Mouse (Mus musculus): Measurements from ENCODE around the gene Per2. TPM values are rescaled to one million over a fixed set of nuclear protein-coding genes. Genes with fewer than 3 reads are reported as not detected.
A peak's percentile ranks its signal among the peaks of the same experiment; 100 is the strongest.
"Not testable (repeated sequence)": the region's sequence is repeated elsewhere in the genome, so short reads cannot be mapped to it uniquely, and the experiment has no call there.

Gene Per2
- 1.6 and 6.7 TPM in 2 replicates for polyA plus RNA-seq (2012; ENCODE audit: insufficient read depth, insufficient read length, missing spikeins)

- Histone ChIP-seq H3K4me3 (ENCODE audit: insufficient read depth, low read depth, low read length) (peak within 1 kb of the TSS; percentile 72), H3K27ac (replicated peaks; ENCODE audit: low read depth, low read length) (peak within 1 kb of the TSS; percentile 90), H3K4me1 (ENCODE audit: control insufficient read depth, insufficient read depth, insufficient read length, low read length) (peaks cover 24% of the 10 kb centered on the region)
Measured at GRCm38 (mm10) chr1:91459059-91459809, at the start of gene Per2. Gene Per2 (minus strand): TSS chr1:91459324.

- Histone ChIP-seq H3K4me1 (ENCODE audit: control insufficient read depth, insufficient read depth, insufficient read length, low read length) (no peaks in the 10 kb centered on the region), H3K27ac (replicated peaks; ENCODE audit: low read depth, low read length) (no peak overlapping the region), H3K4me3 (ENCODE audit: insufficient read depth, low read depth, low read length) (no peak overlapping the region)
Measured at GRCm38 (mm10) chr1:91504615-91505014, 45.5 kb upstream of the Per2 start.

- Histone ChIP-seq H3K4me3 (ENCODE audit: insufficient read depth, low read depth, low read length) (no peak overlapping the region), H3K27ac (replicated peaks; ENCODE audit: low read depth, low read length) (no peak overlapping the region), H3K4me1 (ENCODE audit: control insufficient read depth, insufficient read depth, insufficient read length, low read length) (peaks cover 8% of the 10 kb centered on the region)
Measured at GRCm38 (mm10) chr1:91498579-91498978, 39.5 kb upstream of the Per2 start.

GRCm38 (mm10) chr1:91495321-91495720 lies 36.2 kb upstream of the Per2 start:
- Histone ChIP-seq H3K27ac (replicated peaks; ENCODE audit: low read depth, low read length) (no peak overlapping the region), H3K4me1 (ENCODE audit: control insufficient read depth, insufficient read depth, insufficient read length, low read length) (peaks cover 8% of the 10 kb centered on the region), H3K4me3 (ENCODE audit: insufficient read depth, low read depth, low read length) (peak overlapping the region; percentile 88)

GRCm38 (mm10) chr1:91494457-91495140 lies 35.5 kb upstream of the Per2 start, which contains the start of gene Traf3ip1:
Gene Traf3ip1 (plus strand): TSS chr1:91494647.
- no peak within 1 kb of the TSS for H3K27ac ChIP-seq (replicated peaks; ENCODE audit: low read depth, low read length)
- peaks cover 8% of the 10 kb centered on the region for H3K4me1 ChIP-seq (ENCODE audit: control insufficient read depth, insufficient read depth, insufficient read length, low read length)
- peak within 1 kb of the TSS; percentile 88 for H3K4me3 ChIP-seq (ENCODE audit: insufficient read depth, low read depth, low read length)

GRCm38 (mm10) chr1:91493938-91494337 lies 34.8 kb upstream of the Per2 start:
- Histone ChIP-seq H3K27ac (replicated peaks; ENCODE audit: low read depth, low read length) (no peak overlapping the region), H3K4me1 (ENCODE audit: control insufficient read depth, insufficient read depth, insufficient read length, low read length) (peaks cover 8% of the 10 kb centered on the region), H3K4me3 (ENCODE audit: insufficient read depth, low read depth, low read length) (0 out of 2 replicates have a peak overlapping the region, but pooled peaks have one; percentile 12)

GRCm38 (mm10) chr1:91492740-91493139 lies 33.6 kb upstream of the Per2 start:
- no peak overlapping the region for H3K4me3 ChIP-seq (ENCODE audit: insufficient read depth, low read depth, low read length)
- peaks cover 8% of the 10 kb centered on the region for H3K4me1 ChIP-seq (ENCODE audit: control insufficient read depth, insufficient read depth, insufficient read length, low read length)
- H3K27ac ChIP-seq (replicated peaks; ENCODE audit: low read depth, low read length): no peak overlapping the region

GRCm38 (mm10) chr1:91490322-91490721 lies 31.2 kb upstream of the Per2 start:
- H3K27ac ChIP-seq (replicated peaks; ENCODE audit: low read depth, low read length): no peak overlapping the region

GRCm38 (mm10) chr1:91486165-91486564 lies 27.0 kb upstream of the Per2 start:
- no peak overlapping the region for H3K4me3 ChIP-seq (ENCODE audit: insufficient read depth, low read depth, low read length)
- H3K27ac ChIP-seq (replicated peaks; ENCODE audit: low read depth, low read length): no peak overlapping the region
- H3K4me1 ChIP-seq (ENCODE audit: control insufficient read depth, insufficient read depth, insufficient read length, low read length): no peaks in the 10 kb centered on the region

More at GRCm38 (mm10) chr1:91490322-91490721, 31.2 kb upstream of the Per2 start:
- Histone ChIP-seq H3K4me3 (ENCODE audit: insufficient read depth, low read depth, low read length) (no peak overlapping the region), H3K4me1 (ENCODE audit: control insufficient read depth, insufficient read depth, insufficient read length, low read length) (peaks cover 4% of the 10 kb centered on the region)

GRCm38 (mm10) chr1:91485422-91485821 lies 26.3 kb upstream of the Per2 start:
- Histone ChIP-seq H3K4me3 (ENCODE audit: insufficient read depth, low read depth, low read length) (no peak overlapping the region), H3K27ac (replicated peaks; ENCODE audit: low read depth, low read length) (no peak overlapping the region)

GRCm38 (mm10) chr1:91484011-91484346 lies 24.9 kb upstream of the Per2 start:
- Histone ChIP-seq H3K4me1 (ENCODE audit: control insufficient read depth, insufficient read depth, insufficient read length, low read length) (no peaks in the 10 kb centered on the region), H3K4me3 (ENCODE audit: insufficient read depth, low read depth, low read length) (no peak overlapping the region), H3K27ac (replicated peaks; ENCODE audit: low read depth, low read length) (no peak overlapping the region)

More at GRCm38 (mm10) chr1:91485422-91485821, 26.3 kb upstream of the Per2 start:
- no peaks in the 10 kb centered on the region for H3K4me1 ChIP-seq (ENCODE audit: control insufficient read depth, insufficient read depth, insufficient read length, low read length)

GRCm38 (mm10) chr1:91483304-91484010 lies 24.3 kb upstream of the Per2 start:
- H3K27ac ChIP-seq (replicated peaks; ENCODE audit: low read depth, low read length): no peak overlapping the region
- H3K4me1 ChIP-seq (ENCODE audit: control insufficient read depth, insufficient read depth, insufficient read length, low read length): no peaks in the 10 kb centered on the region
- H3K4me3 ChIP-seq (ENCODE audit: insufficient read depth, low read depth, low read length): no peak overlapping the region

- no peak overlapping the region for H3K4me3 ChIP-seq (ENCODE audit: insufficient read depth, low read depth, low read length)
- H3K27ac ChIP-seq (replicated peaks; ENCODE audit: low read depth, low read length): no peak overlapping the region
- no peaks in the 10 kb centered on the region for H3K4me1 ChIP-seq (ENCODE audit: control insufficient read depth, insufficient read depth, insufficient read length, low read length)
Measured at GRCm38 (mm10) chr1:91482616-91483211, 23.6 kb upstream of the Per2 start.

GRCm38 (mm10) chr1:91478958-91479357 lies 19.8 kb upstream of the Per2 start:
- no peak overlapping the region for H3K4me3 ChIP-seq (ENCODE audit: insufficient read depth, low read depth, low read length)
- no peak overlapping the region for H3K27ac ChIP-seq (replicated peaks; ENCODE audit: low read depth, low read length)

GRCm38 (mm10) chr1:91478145-91478544 lies 19.0 kb upstream of the Per2 start:
- not testable (repeated sequence) for H3K4me3 ChIP-seq (ENCODE audit: insufficient read depth, low read depth, low read length); H3K27ac ChIP-seq (replicated peaks; ENCODE audit: low read depth, low read length); H3K4me1 ChIP-seq (ENCODE audit: control insufficient read depth, insufficient read depth, insufficient read length, low read length)

More at GRCm38 (mm10) chr1:91478958-91479357, 19.8 kb upstream of the Per2 start:
- no peaks in the 10 kb centered on the region for H3K4me1 ChIP-seq (ENCODE audit: control insufficient read depth, insufficient read depth, insufficient read length, low read length)
